Mouse (Mus musculus) liver, embryonic 11.5 days (tissue): Measurements from ENCODE around the gene Fry. TPM values are rescaled to one million over a fixed set of nuclear protein-coding genes. Genes with fewer than 3 reads are reported as not detected.

Experiments used
- ATAC-seq: fragments of 200-750 bp; cut with Nextera tagmentation; replicated peaks from 2 replicates; pipeline ENCODE4 v1.8.0; 2017; ENCODE audit warnings: moderate number of reproducible peaks, mild to moderate bottlenecking, moderate TSS enrichment, moderate library complexity; ENCODE audit not compliant: low FRiP score
- DNase-seq: peaks from one replicate; pipeline ENCODE4 v3.0.0-alpha.2; 2017; ENCODE audit warnings: low spot score
- H3K27ac ChIP-seq: fragments of 300-500 bp; sonication (generic); 2 replicates; pipeline ENCODE4 v1.5.1; 2014; ENCODE audit warnings: mild to moderate bottlenecking, low read depth, low read length, control low read depth
- H3K27me3 ChIP-seq: fragments of 300-500 bp; sonication (generic); replicated peaks from 2 replicates; pipeline ENCODE4 v1.6.1; 2014; ENCODE audit warnings: low read length, mixed read lengths; ENCODE audit not compliant: control insufficient read depth, insufficient read depth
- H3K36me3 ChIP-seq: fragments of 300-500 bp; sonication (generic); 2 replicates; pipeline ENCODE4 v1.6.1; 2014; ENCODE audit warnings: mild to moderate bottlenecking, low read length, moderate library complexity, mixed read lengths; ENCODE audit not compliant: control insufficient read depth, insufficient read depth
- H3K4me1 ChIP-seq: fragments of 300-500 bp; sonication (generic); replicated peaks from 2 replicates; pipeline ENCODE4 v1.6.1; 2014; ENCODE audit warnings: low read length, mixed read lengths; ENCODE audit not compliant: control insufficient read depth, insufficient read depth
- H3K4me2 ChIP-seq: fragments of 300-500 bp; sonication (generic); 2 replicates; pipeline ENCODE4 v1.6.1; 2014; ENCODE audit warnings: mild to moderate bottlenecking, control low read depth, moderate library complexity
- H3K4me3 ChIP-seq: fragments of 300-500 bp; sonication (generic); 2 replicates; pipeline ENCODE4 v1.5.1; 2014; ENCODE audit warnings: low read depth, low read length, control low read depth
- H3K9ac ChIP-seq: fragments of 300-500 bp; sonication (generic); 2 replicates; pipeline ENCODE4 v1.6.1; 2014; ENCODE audit warnings: low read depth, low read length, control low read depth
- H3K9me3 ChIP-seq: fragments of 300-500 bp; sonication (generic); 2 replicates; pipeline ENCODE4 v1.6.1; 2016; ENCODE audit warnings: low read length, inconsistent platforms, mixed read lengths; ENCODE audit not compliant: control insufficient read depth
- WGBS: fragments of 180-500 bp; shearing (Covaris S2); extraction: QIAGEN DNeasy Blood & Tissue Kit; methylation state at CpG from one replicate; pipeline ENCODE4 v1.1.7; 2014; 5-methylcytosine and 5-hydroxymethylcytosine counted together
- polyA plus RNA-seq: library from polyadenylated mRNA; unstranded; fragments of >200 nt; fragmentation: Nextera tagmentation; extraction: Ambion mirVana; gene quantifications from 2 replicates; pipeline ENCODE4 v1.2.1, GENCODE M21; 2014

Gene Fry
- polyA plus RNA-seq, 1 experiment from 2014 or later = 5.5 TPM

- no peak overlapping the region for H3K9ac ChIP-seq
- H3K27me3 ChIP-seq = no peaks in the 10 kb centered on the region
- H3K9me3 ChIP-seq = no peaks in the 10 kb centered on the region
- ATAC-seq (no peak), DNase-seq (no peak)
- no peaks in the 10 kb centered on the region for H3K4me1 ChIP-seq
- H3K4me2 ChIP-seq = no peak overlapping the region
- no peak overlapping the region for H3K4me3 ChIP-seq
- no peak overlapping the region for H3K27ac ChIP-seq
- H3K36me3 ChIP-seq = 0 out of 2 replicates have a peak, but pooled peaks cover 2% of the 10 kb centered on the region
- 100% methylated on average over 1 of the region's 1 CpGs for WGBS
These were observed 229.9 kb downstream of the Fry start for GRCm38 (mm10) chr5:150348302-150348701.

- no peak overlapping the region for H3K27ac ChIP-seq
- no peak overlapping the region for H3K4me2 ChIP-seq
- H3K4me3 ChIP-seq = no peak overlapping the region
- ATAC-seq (no peak), DNase-seq (no peak)
- no peaks in the 10 kb centered on the region for H3K27me3 ChIP-seq
- no peaks in the 10 kb centered on the region for H3K9me3 ChIP-seq
- no peaks in the 10 kb centered on the region for H3K4me1 ChIP-seq
- H3K36me3 ChIP-seq = 0 out of 2 replicates have a peak, but pooled peaks cover 2% of the 10 kb centered on the region
- no peak overlapping the region for H3K9ac ChIP-seq
- WGBS = 77% methylated on average over 2 of the region's 2 CpGs
These were observed 232.7 kb downstream of the Fry start for GRCm38 (mm10) chr5:150351191-150351590.

- Histone ChIP-seq H3K9me3 (no peaks in the 10 kb centered on the region), H3K27me3 (no peaks in the 10 kb centered on the region), H3K9ac (no peak overlapping the region), H3K4me1 (no peaks in the 10 kb centered on the region), H3K27ac (no peak overlapping the region), H3K36me3 (no peaks in the 10 kb centered on the region), H3K4me2 (no peak overlapping the region), H3K4me3 (no peak overlapping the region)
- ATAC-seq (no peak), DNase-seq (no peak)
- 90% methylated on average over 14 of the region's 14 CpGs for WGBS
These were observed 240.2 kb downstream of the Fry start for GRCm38 (mm10) chr5:150358671-150359070.

GRCm38 (mm10) chr5:150362241-150362640, 243.8 kb downstream of the Fry start:
- Histone ChIP-seq H3K4me3 (no peak overlapping the region), H3K27ac (no peak overlapping the region), H3K9ac (no peak overlapping the region), H3K27me3 (no peaks in the 10 kb centered on the region), H3K9me3 (no peaks in the 10 kb centered on the region), H3K36me3 (no peaks in the 10 kb centered on the region; the same call in 1 of the 2 replicates), H3K4me1 (no peaks in the 10 kb centered on the region), H3K4me2 (no peak overlapping the region)
- DNase-seq = no peak
- ATAC-seq = no peak
- WGBS = 81% methylated on average over 6 of the region's 6 CpGs

GRCm38 (mm10) chr5:150364621-150365020, 246.2 kb downstream of the Fry start:
- 79% methylated on average over 3 of the region's 3 CpGs for WGBS
- no peak for ATAC-seq
- no peak overlapping the region for H3K4me2 ChIP-seq
- no peak overlapping the region for H3K4me3 ChIP-seq
- H3K36me3 ChIP-seq = no peaks in the 10 kb centered on the region; the same call in 1 of the 2 replicates
- H3K27me3 ChIP-seq = no peaks in the 10 kb centered on the region
- no peaks in the 10 kb centered on the region for H3K4me1 ChIP-seq
- no peak overlapping the region for H3K27ac ChIP-seq
- no peaks in the 10 kb centered on the region for H3K9me3 ChIP-seq
- no peak for DNase-seq
- no peak overlapping the region for H3K9ac ChIP-seq

GRCm38 (mm10) chr5:150367027-150367426, 248.6 kb downstream of the Fry start:
- no peak overlapping the region for H3K4me2 ChIP-seq
- H3K9me3 ChIP-seq = no peaks in the 10 kb centered on the region
- ATAC-seq (no peak), DNase-seq (no peak)
- no peaks in the 10 kb centered on the region; the same call in 1 of the 2 replicates for H3K36me3 ChIP-seq
- H3K4me1 ChIP-seq = no peaks in the 10 kb centered on the region
- H3K27ac ChIP-seq = no peak overlapping the region
- H3K4me3 ChIP-seq = no peak overlapping the region
- 75% methylated on average over 4 of the region's 4 CpGs for WGBS
- no peaks in the 10 kb centered on the region for H3K27me3 ChIP-seq
- H3K9ac ChIP-seq = no peak overlapping the region

- Histone ChIP-seq H3K9me3 (no peaks in the 10 kb centered on the region), H3K27ac (no peak overlapping the region), H3K36me3 (no peaks in the 10 kb centered on the region; the same call in 1 of the 2 replicates), H3K4me2 (no peak overlapping the region), H3K27me3 (no peaks in the 10 kb centered on the region), H3K4me1 (no peaks in the 10 kb centered on the region), H3K9ac (no peak overlapping the region), H3K4me3 (no peak overlapping the region)
- DNase-seq = no peak
- WGBS = 54% methylated on average over 6 of the region's 6 CpGs
- no peak for ATAC-seq
These were observed 251.8 kb downstream of the Fry start for GRCm38 (mm10) chr5:150370291-150370690.

GRCm38 (mm10) chr5:150370895-150371294, 252.4 kb downstream of the Fry start:
- no peaks in the 10 kb centered on the region; the same call in 1 of the 2 replicates for H3K36me3 ChIP-seq
- no peak overlapping the region for H3K4me2 ChIP-seq
- H3K4me3 ChIP-seq = no peak overlapping the region
- ATAC-seq = peak; percentile 58; the same call in 1 of the 2 replicates
- no peak for DNase-seq
- no peaks in the 10 kb centered on the region for H3K4me1 ChIP-seq
- H3K9ac ChIP-seq = no peak overlapping the region
- no peaks in the 10 kb centered on the region for H3K27me3 ChIP-seq
- no peak overlapping the region for H3K27ac ChIP-seq
- no peaks in the 10 kb centered on the region for H3K9me3 ChIP-seq

GRCm38 (mm10) chr5:150372956-150373355, 254.5 kb downstream of the Fry start:
- no peak overlapping the region for H3K9ac ChIP-seq
- ATAC-seq = no peak
- H3K27ac ChIP-seq = no peak overlapping the region
- H3K4me1 ChIP-seq = no peaks in the 10 kb centered on the region
- H3K4me3 ChIP-seq = no peak overlapping the region
- no peak for DNase-seq
- H3K4me2 ChIP-seq = no peak overlapping the region
- H3K27me3 ChIP-seq = no peaks in the 10 kb centered on the region
- H3K9me3 ChIP-seq = no peaks in the 10 kb centered on the region
- WGBS = 82% methylated on average over 3 of the region's 3 CpGs
- H3K36me3 ChIP-seq = no peaks in the 10 kb centered on the region
